Mouse (Mus musculus) bone marrow, adult 2 months (tissue): ENCODE results near the gene 4933417A18Rik.

Experiments used
- CTCF ChIP-seq: fragments of 200-500 bp; IDR thresholded peaks from 2 replicates; pipeline ENCODE4 v1.5.1; 2011; ENCODE audit warnings: low read length, control low read depth; ENCODE audit not compliant: control insufficient read depth, insufficient read depth
- POLR2A ChIP-seq: fragments of 200-500 bp; IDR thresholded peaks from 2 replicates; pipeline ENCODE4 v1.6.1; 2011; ENCODE audit warnings: low read depth, mild to moderate bottlenecking, control low read depth, low read length, borderline replicate concordance; ENCODE audit not compliant: control insufficient read depth

- TF ChIP-seq CTCF: no peak
- TF ChIP-seq POLR2A: no peak
Measured at GRCm38 (mm10) chr13:34991581-34992273, 67.5 kb downstream of the 4933417A18Rik start.
